Mouse (Mus musculus) liver, embryonic 16.5 days (tissue): ENCODE data around the gene Mbnl1. TPM values are rescaled to one million over a fixed set of nuclear protein-coding genes. Genes with fewer than 3 reads are reported as not detected.

Experiments
- ATAC-seq: fragments of 200-750 bp; cut with Nextera tagmentation; 2 replicates; pipeline ENCODE4 v1.8.0; 2017; ENCODE audit warnings: low read depth, mild to moderate bottlenecking, moderate number of reproducible peaks, moderate library complexity
- H3K27ac ChIP-seq: fragments of 300-500 bp; sonication (generic); 2 replicates; pipeline ENCODE4 v1.5.1; 2014; ENCODE audit warnings: mild to moderate bottlenecking, low read length
- H3K27me3 ChIP-seq: fragments of 300-500 bp; sonication (generic); 2 replicates; pipeline ENCODE4 v1.6.1; 2014; ENCODE audit warnings: low read depth, low read length, mixed read lengths; ENCODE audit not compliant: control insufficient read depth, insufficient read depth
- H3K36me3 ChIP-seq: fragments of 300-500 bp; sonication (generic); 2 replicates; pipeline ENCODE4 v1.6.1; 2014; ENCODE audit warnings: mild to moderate bottlenecking; ENCODE audit not compliant: control insufficient read depth, insufficient read depth
- H3K4me1 ChIP-seq: fragments of 300-500 bp; sonication (generic); 2 replicates; pipeline ENCODE4 v1.6.1; 2014; ENCODE audit warnings: low read depth, low read length, mixed read lengths; ENCODE audit not compliant: control insufficient read depth
- H3K4me2 ChIP-seq: fragments of 300-500 bp; sonication (generic); 2 replicates; pipeline ENCODE4 v1.6.1; 2014; ENCODE audit warnings: low read depth, low read length, mixed read lengths
- H3K4me3 ChIP-seq: fragments of 300-500 bp; sonication (generic); 2 replicates; pipeline ENCODE4 v1.5.1; 2014; ENCODE audit warnings: low read depth, mild to moderate bottlenecking, low read length
- H3K9ac ChIP-seq: fragments of 300-500 bp; sonication (generic); 2 replicates; pipeline ENCODE4 v1.6.1; 2014; ENCODE audit warnings: low read depth, low read length
- H3K9me3 ChIP-seq: fragments of 300-500 bp; sonication (generic); replicated peaks from 2 replicates; pipeline ENCODE4 v1.6.1; 2016; ENCODE audit warnings: low read length; ENCODE audit not compliant: control insufficient read depth
- WGBS: fragments of 180-500 bp; shearing (Covaris S2); extraction: QIAGEN DNeasy Blood & Tissue Kit; methylation state at CpG from one replicate; pipeline ENCODE4 v1.1.7; 2014; ENCODE audit not compliant: insufficient replicate concordance; 5-methylcytosine and 5-hydroxymethylcytosine counted together
- polyA plus RNA-seq: library from polyadenylated mRNA; unstranded; fragments of >200 nt; fragmentation: Nextera tagmentation; extraction: Ambion mirVana; gene quantifications from 2 replicates; pipeline ENCODE4 v1.2.1, GENCODE M21; 2015

Mbnl1 gene
- polyA plus RNA-seq, 1 experiment from 2014 or later, result 88.7 TPM

DNA sequence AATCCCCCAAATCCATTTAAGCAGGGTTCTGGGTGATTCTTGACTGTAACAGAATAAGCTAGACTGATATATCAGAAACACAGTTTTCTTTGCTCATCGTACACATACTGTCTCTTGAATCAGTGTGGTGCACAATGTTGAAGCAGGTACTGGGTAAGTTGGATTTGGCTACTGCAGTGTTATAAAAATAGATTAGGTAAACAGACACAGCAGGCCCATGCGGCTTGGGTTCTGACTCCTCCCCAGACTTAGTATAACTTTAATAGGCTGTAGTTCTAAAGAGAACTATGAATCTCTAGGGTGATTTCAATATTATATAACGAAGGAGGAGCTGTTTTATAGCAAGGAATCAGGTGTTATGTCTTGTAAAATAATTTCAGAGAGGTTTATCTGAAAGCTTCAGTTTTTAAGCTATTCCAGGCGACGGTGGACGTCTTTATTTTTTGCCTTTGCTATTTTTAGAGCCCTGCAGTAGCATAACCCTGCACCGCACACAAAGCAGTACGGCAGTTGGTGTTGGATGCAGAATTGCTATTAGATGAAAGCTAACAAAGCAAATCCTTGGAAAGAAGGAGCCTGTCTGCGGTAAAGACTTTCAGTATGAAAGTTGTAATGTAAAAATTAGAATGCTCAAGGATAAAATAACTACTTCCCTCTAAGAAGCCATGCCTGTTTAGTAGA lies 103.9 kb downstream of the Mbnl1 start:
- H3K27ac ChIP-seq, result 0 out of 2 replicates have a peak overlapping the region, but pooled peaks have one; percentile 5
- 50% methylated on average over 9 of the region's 9 CpGs for WGBS
- H3K27me3 ChIP-seq, result no peaks in the 10 kb centered on the region
- H3K4me3 ChIP-seq, result no peak overlapping the region; the same call in 1 of the 2 replicates
- H3K9ac ChIP-seq, result no peak overlapping the region
- peaks cover 41% of the 10 kb centered on the region for H3K4me1 ChIP-seq
- peak; percentile 49; the same call in 1 of the 2 replicates for ATAC-seq
- no peaks in the 10 kb centered on the region for H3K36me3 ChIP-seq
- no peaks in the 10 kb centered on the region for H3K9me3 ChIP-seq
- peak overlapping the region; percentile 28; the same call in 1 of the 2 replicates for H3K4me2 ChIP-seq

DNA sequence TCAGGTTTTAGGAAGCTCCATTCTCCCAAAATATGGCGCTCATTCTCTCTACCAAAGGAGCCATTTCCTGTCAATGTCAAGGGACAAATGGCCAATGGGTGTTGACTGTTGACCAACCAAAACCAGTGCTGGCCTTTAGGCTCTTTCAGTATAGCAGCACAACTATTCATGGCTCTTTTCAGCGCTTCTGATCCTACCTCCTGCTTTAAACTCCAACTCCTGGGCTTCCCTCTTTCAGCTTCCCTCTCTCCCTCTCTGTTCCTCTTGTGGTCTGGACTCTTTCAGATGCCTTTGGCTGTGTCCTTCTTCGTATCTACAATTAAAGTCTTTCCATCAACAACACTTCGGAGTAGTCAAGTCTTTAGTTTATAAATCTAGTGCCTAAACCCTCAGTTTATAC lies 107.2 kb downstream of the Mbnl1 start:
- H3K27me3 ChIP-seq, result no peaks in the 10 kb centered on the region
- no peak overlapping the region for H3K4me2 ChIP-seq
- H3K4me3 ChIP-seq, result no peak overlapping the region
- H3K27ac ChIP-seq, result no peak overlapping the region
- no peaks in the 10 kb centered on the region for H3K9me3 ChIP-seq
- H3K9ac ChIP-seq, result no peak overlapping the region
- ATAC-seq, result no peak
- H3K4me1 ChIP-seq, result peaks cover 25% of the 10 kb centered on the region
- no peaks in the 10 kb centered on the region for H3K36me3 ChIP-seq
- 76% methylated on average over 4 of the region's 4 CpGs for WGBS

DNA sequence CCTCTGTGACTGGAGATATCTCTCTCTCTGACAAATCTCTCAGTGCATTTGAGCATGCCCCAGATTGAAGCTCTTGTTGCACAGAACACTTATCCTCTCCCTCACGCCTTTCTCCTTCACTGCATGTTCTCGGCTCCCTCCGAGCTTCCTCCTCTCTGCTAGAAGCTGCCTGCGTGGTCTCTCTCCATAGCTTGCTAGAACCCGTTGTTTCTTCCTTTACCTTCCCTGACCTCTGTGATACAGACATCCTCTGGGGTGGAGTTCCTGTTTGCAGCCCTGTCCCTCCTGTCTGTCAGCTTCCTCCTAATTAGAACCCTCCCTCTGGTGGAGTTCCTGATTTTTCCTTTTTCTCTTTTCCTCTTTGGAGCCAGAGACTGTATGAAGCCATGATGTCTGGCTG lies 108.1 kb downstream of the Mbnl1 start:
- H3K36me3 ChIP-seq, result no peaks in the 10 kb centered on the region
- no peak for ATAC-seq
- peaks cover 21% of the 10 kb centered on the region for H3K4me1 ChIP-seq
- H3K4me2 ChIP-seq, result no peak overlapping the region
- H3K27ac ChIP-seq, result no peak overlapping the region
- 29% methylated on average over 5 of the region's 5 CpGs for WGBS
- H3K9ac ChIP-seq, result no peak overlapping the region
- no peak overlapping the region for H3K4me3 ChIP-seq
- no peaks in the 10 kb centered on the region for H3K9me3 ChIP-seq
- no peaks in the 10 kb centered on the region for H3K27me3 ChIP-seq

DNA sequence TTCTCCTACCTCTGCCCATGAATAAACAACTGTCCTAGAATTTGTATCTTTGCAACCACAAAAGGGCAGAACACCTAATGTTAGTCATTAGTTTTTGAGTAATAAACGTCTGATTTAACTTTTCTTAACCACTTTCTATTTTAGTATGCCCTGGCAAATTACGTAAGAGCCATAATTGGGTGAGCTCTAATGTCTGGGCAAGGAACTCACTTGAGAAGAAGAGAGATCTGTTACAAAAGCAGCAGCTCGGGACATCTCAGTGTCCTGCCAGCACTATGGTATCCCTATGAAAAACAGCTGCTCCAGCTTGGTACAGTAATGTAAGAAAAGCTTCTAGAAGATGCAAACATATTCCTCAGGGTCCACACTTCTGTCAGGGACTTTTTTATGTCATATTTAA lies 109.5 kb downstream of the Mbnl1 start:
- H3K9me3 ChIP-seq, result no peaks in the 10 kb centered on the region
- no peaks in the 10 kb centered on the region for H3K27me3 ChIP-seq
- no peak overlapping the region for H3K4me3 ChIP-seq
- WGBS, result 50% methylated on average over 3 of the region's 3 CpGs
- H3K4me2 ChIP-seq, result no peak overlapping the region
- no peak overlapping the region for H3K27ac ChIP-seq
- no peak overlapping the region for H3K9ac ChIP-seq
- no peaks in the 10 kb centered on the region for H3K36me3 ChIP-seq
- ATAC-seq, result no peak
- peaks cover 11% of the 10 kb centered on the region for H3K4me1 ChIP-seq

DNA sequence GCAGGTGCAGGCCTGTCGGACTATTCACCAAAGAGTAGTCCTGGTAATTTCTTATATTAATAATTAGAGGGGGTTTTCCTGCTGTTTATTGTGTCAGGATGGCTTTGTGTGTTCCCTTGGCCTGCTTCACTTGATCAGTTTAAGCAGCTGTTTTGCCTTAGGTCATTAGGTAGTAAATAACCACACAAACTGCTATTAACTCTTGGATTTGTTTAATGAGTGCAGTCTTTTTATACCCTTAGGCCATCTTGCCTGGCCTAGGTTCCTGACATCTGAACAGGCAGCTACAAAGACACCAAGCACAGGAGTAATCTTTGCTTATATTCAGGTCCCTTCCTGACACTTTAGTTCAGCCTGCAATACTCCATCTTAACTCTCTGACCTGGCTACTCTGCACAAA lies 110.0 kb downstream of the Mbnl1 start:
- H3K9ac ChIP-seq, result no peak overlapping the region
- H3K4me3 ChIP-seq, result no peak overlapping the region
- H3K9me3 ChIP-seq, result no peaks in the 10 kb centered on the region
- 89% methylated on average over 1 of the region's 1 CpGs for WGBS
- H3K36me3 ChIP-seq, result no peaks in the 10 kb centered on the region
- H3K27ac ChIP-seq, result peak overlapping the region; percentile 7; the same call in 1 of the 2 replicates
- no peak for ATAC-seq
- peaks cover 11% of the 10 kb centered on the region for H3K4me1 ChIP-seq
- H3K4me2 ChIP-seq, result no peak overlapping the region
- H3K27me3 ChIP-seq, result no peaks in the 10 kb centered on the region

DNA sequence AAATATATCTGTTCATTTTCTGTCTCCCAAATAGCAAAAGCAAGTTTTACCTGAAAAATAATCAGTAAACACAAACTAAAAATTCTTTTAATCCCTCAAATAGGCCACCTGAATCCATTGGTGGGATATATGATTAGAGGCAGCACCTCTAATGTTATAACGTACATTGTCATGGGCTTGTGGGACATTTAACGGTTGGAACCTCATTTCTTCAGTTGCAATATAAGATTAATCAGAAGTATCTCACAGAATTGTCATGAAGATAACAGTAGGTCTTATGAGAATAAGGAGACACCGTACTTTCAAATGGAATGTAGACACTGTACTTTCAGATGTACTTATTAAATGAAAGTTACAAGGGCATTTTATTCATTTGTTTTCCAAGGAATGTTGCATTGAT lies 112.1 kb downstream of the Mbnl1 start:
- no peak overlapping the region for H3K9ac ChIP-seq
- ATAC-seq, result no peak
- no peaks in the 10 kb centered on the region for H3K9me3 ChIP-seq
- H3K4me1 ChIP-seq, result peaks cover 16% of the 10 kb centered on the region
- H3K27me3 ChIP-seq, result no peaks in the 10 kb centered on the region
- H3K27ac ChIP-seq, result no peak overlapping the region
- H3K36me3 ChIP-seq, result no peaks in the 10 kb centered on the region
- H3K4me2 ChIP-seq, result no peak overlapping the region
- WGBS, result 32% methylated on average over 3 of the region's 3 CpGs
- H3K4me3 ChIP-seq, result no peak overlapping the region

DNA sequence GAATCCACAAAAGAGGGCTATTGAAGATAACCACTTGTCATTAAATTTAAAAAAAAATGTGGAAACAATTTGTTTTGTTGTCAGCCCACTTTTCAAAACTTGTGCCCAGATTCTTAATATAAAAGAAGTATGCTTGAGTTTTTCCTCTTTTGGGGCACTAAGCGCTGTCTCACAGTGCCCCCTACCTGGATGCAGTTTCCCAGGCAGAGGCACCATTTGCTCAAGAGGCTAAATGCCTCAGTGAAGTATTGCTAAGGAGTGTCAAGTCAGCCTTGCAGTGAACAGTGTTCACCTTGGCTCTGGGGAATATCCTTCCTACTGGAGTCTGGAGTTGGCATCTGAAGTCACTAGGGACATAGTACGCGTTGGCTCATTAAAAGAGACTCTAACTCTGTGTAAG lies 113.4 kb downstream of the Mbnl1 start:
- Histone ChIP-seq H3K27me3 (no peaks in the 10 kb centered on the region), H3K9ac (no peak overlapping the region), H3K4me1 (peaks cover 8% of the 10 kb centered on the region), H3K36me3 (no peaks in the 10 kb centered on the region), H3K9me3 (no peaks in the 10 kb centered on the region), H3K4me3 (no peak overlapping the region), H3K4me2 (no peak overlapping the region), H3K27ac (no peak overlapping the region)
- ATAC-seq, result no peak
- WGBS, result 89% methylated on average over 3 of the region's 3 CpGs

DNA sequence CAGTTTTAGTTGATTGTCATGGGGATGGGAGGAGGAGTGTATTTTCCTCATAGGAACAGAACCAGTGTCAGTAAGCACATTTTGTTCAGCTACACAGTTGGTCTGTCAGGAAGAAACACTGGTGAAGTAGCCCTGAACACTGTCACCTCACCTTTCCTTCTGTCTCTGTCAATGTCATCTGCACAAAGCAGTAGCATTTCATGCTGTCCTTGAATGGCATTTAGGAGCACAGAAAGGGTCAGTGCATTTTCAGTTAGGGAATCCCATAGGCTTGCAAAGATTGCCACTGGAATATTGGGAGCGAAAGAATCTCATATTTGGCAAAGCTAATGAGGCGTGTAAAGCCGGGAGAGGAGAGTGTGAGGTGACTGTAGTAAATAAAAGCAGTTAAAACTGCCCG lies 114.5 kb downstream of the Mbnl1 start:
- Histone ChIP-seq H3K9ac (no peak overlapping the region), H3K27ac (no peak overlapping the region), H3K4me1 (peaks cover 8% of the 10 kb centered on the region), H3K4me3 (no peak overlapping the region), H3K9me3 (no peaks in the 10 kb centered on the region), H3K27me3 (no peaks in the 10 kb centered on the region), H3K4me2 (no peak overlapping the region), H3K36me3 (no peaks in the 10 kb centered on the region)
- whole genome bisulfite sequencing, result 81% methylated on average over 4 of the region's 4 CpGs
- no peak for ATAC-seq

DNA sequence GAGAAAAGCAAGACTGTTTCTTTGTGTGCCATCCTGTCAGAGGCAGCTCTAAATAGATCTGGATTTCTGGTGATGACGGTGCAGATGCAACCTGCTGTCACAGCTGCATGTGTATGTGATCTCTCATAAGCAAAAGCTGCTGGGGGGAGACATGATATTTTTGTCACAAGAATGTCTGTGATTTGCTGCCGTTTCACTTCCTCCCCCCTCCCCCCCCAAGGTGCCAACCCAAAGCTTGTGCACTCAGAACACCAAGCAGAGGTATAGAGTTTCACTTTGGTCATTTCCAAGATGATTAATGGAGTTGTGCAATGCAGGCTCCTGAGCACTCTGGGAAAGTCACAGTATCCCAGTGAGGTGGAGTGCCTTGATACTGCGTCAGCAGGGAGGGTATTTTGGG lies 116.7 kb downstream of the Mbnl1 start:
- Histone ChIP-seq H3K27ac (no peak overlapping the region), H3K27me3 (no peaks in the 10 kb centered on the region), H3K36me3 (no peaks in the 10 kb centered on the region), H3K9me3 (no peaks in the 10 kb centered on the region), H3K9ac (no peak overlapping the region), H3K4me3 (no peak overlapping the region), H3K4me1 (peaks cover 10% of the 10 kb centered on the region), H3K4me2 (no peak overlapping the region)
- no peak for ATAC-seq
- 51% methylated on average over 3 of the region's 3 CpGs for WGBS
